Comparison of ENCODE assay signal across 20 mouse cellular contexts in genomic region chr11:76044468-76044867, GRCm38 (mm10). TPM values are rescaled to one million over a fixed set of nuclear protein-coding genes. Genes with fewer than 3 reads are reported as not detected.
A peak's percentile ranks its signal among the peaks of the same experiment; 100 is the strongest.
DNase-seq lines count a peak whose midpoint lies in the region; ATAC-seq and TF ChIP-seq lines count a peak whose summit lies in the region.
"Had no signal": no experiment of that assay in that cellular context is flagged by ENCODE, and none has a peak within 500 bp of the region (broad histone marks: within the 10 kb centered on the region; RNA-seq: fewer than 3 reads in every experiment).

No protein-coding gene starts in this region.

- H3K4me1 ChIP-seq in forebrain, postnatal 0 days (ENCODE audit: insufficient read depth) = peaks cover 3% of the 10 kb centered on the region; the same call in 1 of the 2 replicates
- 0 out of 2 replicates have a peak, but pooled peaks cover 2% of the 10 kb centered on the region for H3K4me1 ChIP-seq in forebrain, embryonic 14.5 days (ENCODE audit: control insufficient read depth, insufficient read depth, low read length)
- H3K4me1 ChIP-seq in hindbrain, embryonic 11.5 days (replicated peaks; ENCODE audit: control insufficient read depth, insufficient read depth, low read length) = no peaks in the 10 kb centered on the region
- peaks cover 7% of the 10 kb centered on the region; the same call in 1 of the 2 replicates for H3K4me1 ChIP-seq in limb, embryonic 11.5 days (ENCODE audit: control insufficient read depth, insufficient read depth, low read length)
- no peaks in the 10 kb centered on the region for H3K4me1 ChIP-seq in liver, embryonic 11.5 days (replicated peaks; ENCODE audit: control insufficient read depth, insufficient read depth, low read length)
- H3K4me1 ChIP-seq: liver, embryonic 15.5 days had no signal

- no peak overlapping the region for H3K9ac ChIP-seq in forebrain, postnatal 0 days
- H3K9ac ChIP-seq in forebrain, embryonic 14.5 days (ENCODE audit: low read length) = no peak overlapping the region
- no peak overlapping the region for H3K9ac ChIP-seq in hindbrain, embryonic 11.5 days (ENCODE audit: low read depth, low read length)
- no peak overlapping the region for H3K9ac ChIP-seq in limb, embryonic 11.5 days (ENCODE audit: low read length)
- H3K9ac ChIP-seq in liver, embryonic 11.5 days (ENCODE audit: low read depth, low read length) = no peak overlapping the region
- H3K9ac ChIP-seq: limb, embryonic 12.5 days; liver, embryonic 15.5 days had no signal

- DNase-seq in forebrain, postnatal 0 days = no peak
- no peak for DNase-seq in forebrain, embryonic 14.5 days (ENCODE audit: low spot score)
- DNase-seq in brain, embryonic 14.5 days (ENCODE audit: low read depth) = peak; percentile 13
- DNase-seq in hindbrain, embryonic 11.5 days (ENCODE audit: low spot score) = no peak
- no peak for DNase-seq in limb, embryonic 11.5 days (ENCODE audit: low spot score)
- no peak for DNase-seq in liver, embryonic 11.5 days (ENCODE audit: low spot score)
- DNase-seq in c-Kit-positive CD71-positive TER-119-positive erythroid progenitor cells, embryonic 14.5 days (ENCODE audit: low spot score) = no peak
- DNase-seq in cerebellum, adult 11-12 months = no peak
- DNase-seq: adrenal gland, postnatal 14 days; gastrocnemius, postnatal 36 days; layer of hippocampus, postnatal 36 days; lung, postnatal 10 days; right cerebral cortex, adult 18-20 months had no signal

- no peak for TF ChIP-seq POLR2A in brain, embryonic 14.5 days (IDR thresholded peaks at IDR 0.05; ENCODE audit: borderline replicate concordance, extremely low read depth, insufficient read depth, insufficient read length, poor library complexity, severe bottlenecking)

- H3K27ac ChIP-seq in forebrain, postnatal 0 days (ENCODE audit: low read depth, low read length) = no peak overlapping the region
- no peak overlapping the region for H3K27ac ChIP-seq in forebrain, embryonic 14.5 days (ENCODE audit: low read depth, low read length)
- peak overlapping the region; percentile 30; the same call in 1 of the 2 replicates for H3K27ac ChIP-seq in hindbrain, embryonic 11.5 days (ENCODE audit: low read depth, low read length)
- no peak overlapping the region for H3K27ac ChIP-seq in limb, embryonic 11.5 days (replicated peaks; ENCODE audit: low read depth, low read length)
- no peak overlapping the region for H3K27ac ChIP-seq in liver, embryonic 11.5 days (ENCODE audit: low read depth, low read length)
- H3K27ac ChIP-seq: heart, embryonic 10.5 days; limb, embryonic 12.5 days; liver, embryonic 15.5 days had no signal

- H3K36me3 ChIP-seq in forebrain, postnatal 0 days (ENCODE audit: insufficient read depth) = peaks cover 14% of the 10 kb centered on the region
- H3K36me3 ChIP-seq in forebrain, embryonic 14.5 days (ENCODE audit: control insufficient read depth, insufficient read depth, low read length) = peaks cover 21% of the 10 kb centered on the region
- H3K36me3 ChIP-seq in hindbrain, embryonic 11.5 days (ENCODE audit: control insufficient read depth, insufficient read depth, low read length) = no peaks in the 10 kb centered on the region; the same call in 1 of the 2 replicates
- no peaks in the 10 kb centered on the region; the same call in 1 of the 2 replicates for H3K36me3 ChIP-seq in limb, embryonic 11.5 days (ENCODE audit: control insufficient read depth, insufficient read depth, low read length)
- no peaks in the 10 kb centered on the region for H3K36me3 ChIP-seq in liver, embryonic 11.5 days (ENCODE audit: control insufficient read depth, insufficient read depth, low read length)

- ATAC-seq in forebrain, postnatal 0 days = 0 out of 2 replicates have a peak, but pooled peaks have one; percentile 42
- ATAC-seq in forebrain, embryonic 14.5 days = no peak
- ATAC-seq in hindbrain, embryonic 11.5 days (ENCODE audit: low FRiP score) = no peak
- 0 out of 2 replicates have a peak, but pooled peaks have one; percentile 26 for ATAC-seq in limb, embryonic 11.5 days (ENCODE audit: insufficient number of reproducible peaks, low FRiP score, low TSS enrichment, low read depth)
- ATAC-seq in liver, embryonic 11.5 days (replicated peaks; ENCODE audit: low FRiP score) = no peak
- ATAC-seq: intestine, embryonic 16.5 days had no signal

- no peak for TF ChIP-seq CTCF in forebrain, postnatal 0 days (IDR thresholded peaks at IDR 0.05; ENCODE audit: low read depth)
- no peak for TF ChIP-seq CTCF in brain, embryonic 14.5 days (IDR thresholded peaks at IDR 0.05; ENCODE audit: borderline replicate concordance, extremely low read depth, insufficient read depth, insufficient read length)

- H3K27me3 ChIP-seq in forebrain, postnatal 0 days (ENCODE audit: insufficient read depth, low read length) = no peaks in the 10 kb centered on the region
- no peaks in the 10 kb centered on the region for H3K27me3 ChIP-seq in forebrain, embryonic 14.5 days (replicated peaks; ENCODE audit: control insufficient read depth, insufficient read depth, low read length)
- no peaks in the 10 kb centered on the region for H3K27me3 ChIP-seq in hindbrain, embryonic 11.5 days (ENCODE audit: control insufficient read depth, insufficient read depth, low read length)
- H3K27me3 ChIP-seq in limb, embryonic 11.5 days (ENCODE audit: control insufficient read depth, insufficient read depth, low read length) = no peaks in the 10 kb centered on the region
- H3K27me3 ChIP-seq in liver, embryonic 11.5 days (replicated peaks; ENCODE audit: control insufficient read depth, insufficient read depth, low read length) = no peaks in the 10 kb centered on the region
- H3K27me3 ChIP-seq: limb, embryonic 12.5 days; liver, embryonic 15.5 days had no signal

- H3K4me3 ChIP-seq in forebrain, postnatal 0 days (ENCODE audit: low read depth, low read length) = no peak overlapping the region
- H3K4me3 ChIP-seq in forebrain, embryonic 14.5 days (ENCODE audit: low read depth, low read length) = no peak overlapping the region
- H3K4me3 ChIP-seq in hindbrain, embryonic 11.5 days (ENCODE audit: low read depth, low read length) = no peak overlapping the region
- H3K4me3 ChIP-seq in limb, embryonic 11.5 days (ENCODE audit: low read depth, low read length) = no peak overlapping the region
- no peak overlapping the region for H3K4me3 ChIP-seq in liver, embryonic 11.5 days (ENCODE audit: low read depth, low read length)
- H3K4me3 ChIP-seq: heart, embryonic 10.5 days; limb, embryonic 12.5 days; liver, embryonic 15.5 days; megakaryocyte, embryonic 14.5 days had no signal

- no peaks in the 10 kb centered on the region for H3K9me3 ChIP-seq in forebrain, postnatal 0 days (ENCODE audit: low read length)
- H3K9me3 ChIP-seq in forebrain, embryonic 14.5 days (replicated peaks; ENCODE audit: control insufficient read depth, low read length) = no peaks in the 10 kb centered on the region
- no peaks in the 10 kb centered on the region for H3K9me3 ChIP-seq in hindbrain, embryonic 11.5 days (ENCODE audit: control insufficient read depth, low read length)
- no peaks in the 10 kb centered on the region for H3K9me3 ChIP-seq in limb, embryonic 11.5 days (ENCODE audit: control insufficient read depth, low read length)
- H3K9me3 ChIP-seq in liver, embryonic 11.5 days (ENCODE audit: control insufficient read depth, low read length) = no peaks in the 10 kb centered on the region
- H3K9me3 ChIP-seq: heart, embryonic 10.5 days; limb, embryonic 12.5 days; liver, embryonic 15.5 days; megakaryocyte, embryonic 14.5 days had no signal

- 88% methylated on average over 6 of the region's 6 CpGs for WGBS in forebrain, postnatal 0 days
- 91% methylated on average over 6 of the region's 6 CpGs for WGBS in forebrain, embryonic 14.5 days
- WGBS in hindbrain, embryonic 11.5 days = 72% methylated on average over 6 of the region's 6 CpGs
- 81% methylated on average over 6 of the region's 6 CpGs for WGBS in limb, embryonic 11.5 days
- 83% methylated on average over 6 of the region's 6 CpGs for WGBS in liver, embryonic 11.5 days

- H3K4me2 ChIP-seq in forebrain, postnatal 0 days (ENCODE audit: low read depth) = no peak overlapping the region
- no peak overlapping the region for H3K4me2 ChIP-seq in forebrain, embryonic 14.5 days (ENCODE audit: low read length)
- H3K4me2 ChIP-seq in hindbrain, embryonic 11.5 days (replicated peaks; ENCODE audit: low read depth, low read length) = no peak overlapping the region
- no peak overlapping the region for H3K4me2 ChIP-seq in limb, embryonic 11.5 days (ENCODE audit: low read depth, severe bottlenecking)
- no peak overlapping the region for H3K4me2 ChIP-seq in liver, embryonic 11.5 days
- H3K4me2 ChIP-seq: limb, embryonic 12.5 days; liver, embryonic 15.5 days had no signal

RNA-seq across cellular contexts. Expression of gene Rflnb, which starts 16.9 kb away (rescaled TPM):
- total RNA-seq in forebrain, postnatal 0 days (2014; rRNA removed) = 11.6 and 12.7 TPM in 2 replicates
- polyA plus RNA-seq in forebrain, postnatal 0 days (2015; fragmentation: Nextera tagmentation; extraction: Ambion mirVana) = 9.1 and 14.0 TPM in 2 replicates
- 3.6 and 4.6 TPM in 2 replicates for polyA plus RNA-seq in forebrain, embryonic 14.5 days (2014; fragmentation: Nextera tagmentation; extraction: Ambion mirVana)
- 3.4 and 6.0 TPM in 2 replicates for polyA plus RNA-seq in brain, embryonic 14.5 days (2012; rRNA removed)
- polyA plus RNA-seq in hindbrain, embryonic 11.5 days (2014; fragmentation: Nextera tagmentation; extraction: Ambion mirVana) = 12.9 and 14.6 TPM in 2 replicates
- polyA plus RNA-seq in limb, embryonic 11.5 days (2014; fragmentation: Nextera tagmentation; extraction: Ambion mirVana) = 35.6 and 47.4 TPM in 2 replicates
- polyA plus RNA-seq in liver, embryonic 11.5 days (2014; fragmentation: Nextera tagmentation; extraction: Ambion mirVana) = 7.5 and 7.9 TPM in 2 replicates

RNA-seq across cellular contexts. Expression of gene 1700016K19Rik, which starts 44.8 kb away (rescaled TPM):
- total RNA-seq in forebrain, postnatal 0 days (2014; rRNA removed) = 5.0 and 10.0 TPM in 2 replicates
- 7.7 and 8.0 TPM in 2 replicates for polyA plus RNA-seq in forebrain, postnatal 0 days (2015; fragmentation: Nextera tagmentation; extraction: Ambion mirVana)
- polyA plus RNA-seq in forebrain, embryonic 14.5 days (2014; fragmentation: Nextera tagmentation; extraction: Ambion mirVana) = 1.8 and 2.5 TPM in 2 replicates
- 3.3 and 3.7 TPM in 2 replicates for polyA plus RNA-seq in brain, embryonic 14.5 days (2012; rRNA removed)
- polyA plus RNA-seq in hindbrain, embryonic 11.5 days (2014; fragmentation: Nextera tagmentation; extraction: Ambion mirVana) = 3.1 and 3.6 TPM in 2 replicates
- 0.16 TPM in 1 of 2 replicates, not detected in the other for polyA plus RNA-seq in limb, embryonic 11.5 days (2014; fragmentation: Nextera tagmentation; extraction: Ambion mirVana)
- polyA plus RNA-seq in liver, embryonic 11.5 days (2014; fragmentation: Nextera tagmentation; extraction: Ambion mirVana) = not detected in 2 replicates
- total RNA-seq: adrenal gland, postnatal 14 days; gastrocnemius, postnatal 36 days; heart, postnatal 25 days; MEL had no signal
- polyA plus RNA-seq: heart, embryonic 10.5 days; liver, embryonic 15.5 days had no signal

Comparison
In these comparisons a context has a peak if more than half of its experiments do, and no peak if none do; other contexts are left out.
1. ATAC-seq: peak in forebrain, postnatal 0 days (single experiment) and limb, embryonic 11.5 days (single experiment); none in forebrain, embryonic 14.5 days (single experiment), hindbrain, embryonic 11.5 days (single experiment) and liver, embryonic 11.5 days (single experiment).